Mouse (Mus musculus) embryo, embryonic 10 days (tissue): ENCODE measurements at regions not wholly inside any gene's neighbourhood (a gene's known extent, or its start where the extent isn't known, plus 50 kb on each side); places are given as distances from the start of the nearest gene placed in this dataset.

Experiments used
- DNase-seq: peaks from one replicate; pipeline ENCODE4 v3.0.0-alpha.2; 2015; ENCODE audit warnings: low spot score

- peak; percentile 83 for DNase-seq
Observed at GRCm38 (mm10) chr16:29837025-29837629, 227.1 kb upstream of the Hes1 start.

GRCm38 (mm10) chr16:29837874-29838273 lies 226.3 kb upstream of the Hes1 start:
- peak; percentile 73 for DNase-seq

GRCm38 (mm10) chr16:29838981-29839661 lies 225.1 kb upstream of the Hes1 start:
- peak; percentile 80 for DNase-seq

DNA sequence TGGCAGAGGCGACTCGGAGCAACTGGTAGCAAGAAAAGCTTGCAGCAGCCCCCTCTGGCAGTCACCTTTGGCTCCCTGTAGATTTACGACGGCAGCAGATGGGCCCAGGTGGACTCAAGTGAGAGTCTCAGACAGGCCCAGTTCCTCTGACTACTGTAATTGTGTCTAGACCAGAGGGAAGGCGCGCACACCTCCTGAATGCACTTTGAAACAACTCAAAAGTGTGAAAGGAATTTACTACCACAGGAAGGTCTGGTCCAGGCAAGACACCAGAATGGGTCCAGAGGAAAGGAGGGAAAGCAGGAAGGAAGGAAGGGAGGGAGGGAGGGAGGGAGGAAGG lies 224.6 kb upstream of the Hes1 start:
- no peak for DNase-seq

DNA sequence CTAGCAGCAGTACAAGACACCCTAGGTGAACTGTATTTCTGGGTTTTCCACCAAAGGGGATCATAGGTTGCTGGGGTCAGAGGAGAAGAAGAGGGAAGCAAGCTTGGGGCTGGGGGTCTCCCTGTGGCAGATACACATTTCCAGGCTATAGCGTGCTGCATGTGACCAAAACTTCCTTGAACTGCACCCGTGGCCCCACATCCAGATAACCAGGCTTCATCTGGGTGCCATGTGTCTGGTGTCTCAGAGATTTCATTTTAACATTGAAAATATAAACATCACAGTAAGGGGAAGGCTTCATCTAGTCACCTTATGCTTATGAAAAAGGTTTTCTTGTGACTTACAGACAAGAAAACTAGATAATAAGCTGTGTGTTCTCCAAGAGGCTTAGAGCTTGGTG lies 223.8 kb upstream of the Hes1 start:
- DNase-seq, result no peak

DNA sequence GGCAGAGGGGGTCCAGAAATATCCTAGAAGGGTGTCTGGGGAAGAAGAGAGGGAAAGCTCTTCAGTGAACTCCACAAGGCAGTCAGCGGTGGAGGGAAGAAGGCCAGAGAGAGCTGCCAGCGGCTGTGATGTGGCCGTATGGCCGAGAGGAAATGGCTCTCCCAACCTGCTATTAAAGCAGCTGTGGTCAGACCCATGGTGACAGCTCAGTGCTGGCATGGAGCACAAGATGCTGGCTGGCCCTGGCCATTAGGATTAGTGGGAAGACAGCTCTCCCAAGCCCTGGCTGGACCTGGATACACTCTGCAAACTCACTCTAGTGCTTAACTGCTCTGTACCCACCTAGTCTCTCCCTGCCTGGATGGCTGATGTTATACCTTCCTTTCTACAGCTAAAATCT lies 223.1 kb upstream of the Hes1 start:
- DNase-seq, result no peak

DNA sequence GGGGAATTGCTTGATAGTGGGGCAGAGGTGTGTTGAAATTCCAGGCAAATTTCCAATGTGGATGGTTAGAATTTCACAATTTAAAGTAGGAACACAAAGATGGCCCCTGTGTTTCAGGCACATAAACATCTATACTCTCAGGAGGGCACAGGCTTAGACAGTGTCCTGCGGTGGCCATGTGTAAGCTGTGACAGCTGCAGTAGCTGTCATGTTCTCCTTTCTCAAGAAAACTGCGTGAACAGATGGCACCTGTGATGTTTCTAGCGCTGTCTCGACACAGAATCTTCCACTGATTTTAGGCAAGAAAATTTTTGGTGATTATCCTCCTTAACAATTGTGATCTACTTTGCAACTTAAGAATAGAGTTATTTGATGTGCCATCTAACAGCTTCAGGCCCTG lies 222.1 kb upstream of the Hes1 start:
- DNase-seq, result no peak

GRCm38 (mm10) chr16:29843490-29843889 lies 220.7 kb upstream of the Hes1 start:
- DNase-seq, result no peak

DNA sequence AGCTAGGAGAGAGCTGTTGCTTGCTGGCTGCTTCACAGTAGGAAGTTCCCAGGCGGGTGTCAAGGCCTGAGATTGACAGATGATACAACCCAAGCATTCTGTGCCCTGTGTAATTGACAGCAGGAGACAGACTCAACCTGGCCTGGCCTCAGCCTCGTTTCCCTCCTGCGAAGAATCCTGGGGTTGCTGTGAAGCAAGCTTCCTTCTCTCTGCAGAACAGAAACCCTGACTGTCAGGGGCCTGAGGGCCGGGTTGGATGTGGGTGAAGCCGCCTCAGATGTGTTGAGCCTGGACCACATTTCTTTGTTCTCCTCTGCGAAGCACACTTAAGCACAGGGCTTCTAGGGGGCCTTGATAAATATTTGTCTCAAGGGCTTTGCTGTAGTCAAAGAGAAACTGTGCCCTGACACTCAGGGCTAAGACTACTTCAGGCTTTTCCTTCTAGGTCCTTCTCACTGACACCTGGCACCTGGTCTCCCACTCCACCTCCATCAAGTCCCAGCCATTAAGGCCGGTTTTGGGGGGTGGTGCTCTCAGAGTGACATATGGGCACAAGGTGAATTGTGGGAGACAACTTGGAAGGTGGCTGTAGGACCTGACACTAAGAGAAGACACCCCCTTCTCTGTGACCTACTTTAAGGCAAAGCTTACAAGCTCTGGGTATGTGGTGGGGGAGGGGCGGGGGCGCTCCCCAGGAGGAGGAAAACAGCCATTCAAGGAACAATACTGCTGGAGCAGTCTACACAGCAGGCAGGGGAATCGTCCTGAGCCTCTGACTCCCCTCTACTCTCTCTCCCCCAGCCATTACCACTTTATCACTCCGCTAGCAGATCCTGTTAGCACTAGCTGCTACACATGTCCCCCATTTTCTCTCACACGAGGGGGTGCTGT lies 219.2 kb upstream of the Hes1 start:
- no peak for DNase-seq

- DNase-seq, result no peak
Observed at GRCm38 (mm10) chr16:29845597-29845986, 218.6 kb upstream of the Hes1 start.

DNA sequence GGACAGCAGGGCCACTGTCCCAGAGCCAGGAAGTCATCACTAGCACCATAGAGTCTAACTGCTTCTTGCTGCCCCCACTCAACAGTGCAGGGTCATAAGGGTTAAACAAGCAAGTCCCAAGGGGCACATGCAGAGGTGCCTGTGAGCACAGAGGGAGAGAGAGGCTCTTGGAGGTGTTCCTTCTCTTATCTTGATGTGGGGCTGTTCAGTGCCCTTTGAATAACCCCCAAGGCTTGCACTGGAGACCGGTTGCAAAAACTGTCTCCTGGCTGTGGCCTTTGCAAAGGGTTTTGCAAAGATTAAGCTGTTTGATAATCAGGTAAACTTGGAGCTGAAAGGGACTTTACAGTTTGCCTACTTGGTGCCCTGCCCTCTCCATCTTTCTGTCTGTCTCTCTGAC lies 217.1 kb upstream of the Hes1 start:
- no peak for DNase-seq

GRCm38 (mm10) chr16:29847734-29848133 lies 216.4 kb upstream of the Hes1 start:
- DNase-seq, result no peak

DNA sequence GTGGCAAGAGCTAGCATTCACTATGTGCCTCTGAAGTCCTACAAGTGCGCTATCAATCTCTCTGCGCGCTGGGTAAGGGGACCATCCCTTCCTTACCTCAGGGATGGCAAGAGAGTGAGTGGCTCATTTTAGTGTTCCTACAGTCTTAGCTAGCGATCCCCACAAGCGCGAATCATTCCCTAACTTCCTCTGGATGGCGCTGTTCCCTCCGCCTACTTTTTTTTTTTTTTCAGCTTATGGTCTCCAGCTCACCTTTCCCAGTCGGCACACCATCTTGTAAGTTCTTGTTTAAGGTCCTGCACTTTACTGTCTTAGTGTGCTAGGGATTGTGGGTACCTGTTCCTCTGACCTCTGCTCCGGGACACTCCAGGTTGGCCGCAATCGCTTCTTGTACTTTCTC lies 215.7 kb upstream of the Hes1 start:
- no peak for DNase-seq

DNA sequence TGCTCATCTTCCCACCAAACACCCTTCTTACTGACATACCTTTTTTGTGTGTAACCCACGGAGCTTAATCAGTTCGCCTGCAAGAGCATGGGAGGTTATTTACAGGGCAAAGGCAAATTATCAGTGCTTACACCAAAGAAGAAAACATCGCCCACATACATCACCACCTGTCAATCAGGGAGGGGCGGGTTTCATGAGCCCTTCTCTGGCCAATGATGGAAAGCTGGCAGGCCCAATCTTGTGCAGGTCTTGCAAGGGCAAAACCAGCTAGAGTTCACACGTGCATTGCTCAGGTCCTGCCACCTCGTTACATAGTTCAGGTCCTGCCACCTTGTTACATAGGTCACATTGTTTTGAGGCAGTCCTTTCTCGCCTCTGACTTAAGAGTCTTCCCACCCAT lies 214.7 kb upstream of the Hes1 start:
- no peak for DNase-seq

GRCm38 (mm10) chr16:29850616-29851015 lies 213.6 kb upstream of the Hes1 start:
- DNase-seq, result peak; percentile 49

- DNase-seq, result peak; percentile 64
Observed at GRCm38 (mm10) chr16:29851827-29852226, 212.4 kb upstream of the Hes1 start.

GRCm38 (mm10) chr16:29854805-29855565 lies 209.2 kb upstream of the Hes1 start:
- DNase-seq, result no peak

DNA sequence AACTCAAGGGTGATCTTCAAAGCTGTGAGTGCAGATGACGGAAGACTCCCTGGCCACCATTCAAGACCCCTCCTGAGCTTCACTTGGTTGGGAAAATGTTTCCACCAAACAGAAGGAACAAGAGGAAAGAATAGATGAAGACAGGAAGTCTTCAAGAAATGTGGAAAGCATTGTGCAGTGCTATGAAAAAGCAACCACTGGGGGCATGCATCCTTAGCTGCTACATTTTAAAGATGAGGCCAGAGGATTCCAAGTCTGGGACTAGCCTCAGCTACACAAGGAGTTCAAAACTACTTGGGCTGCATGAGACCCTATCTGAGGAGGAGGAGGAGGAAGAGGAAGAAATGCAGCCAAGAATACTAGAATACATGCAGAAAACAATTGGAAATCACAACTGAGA lies 207.6 kb upstream of the Hes1 start:
- DNase-seq, result no peak

- no peak for DNase-seq
Observed at GRCm38 (mm10) chr16:29858645-29859044, 205.5 kb upstream of the Hes1 start.

- no peak for DNase-seq
Observed at GRCm38 (mm10) chr16:29860306-29860705, 203.9 kb upstream of the Hes1 start.

DNA sequence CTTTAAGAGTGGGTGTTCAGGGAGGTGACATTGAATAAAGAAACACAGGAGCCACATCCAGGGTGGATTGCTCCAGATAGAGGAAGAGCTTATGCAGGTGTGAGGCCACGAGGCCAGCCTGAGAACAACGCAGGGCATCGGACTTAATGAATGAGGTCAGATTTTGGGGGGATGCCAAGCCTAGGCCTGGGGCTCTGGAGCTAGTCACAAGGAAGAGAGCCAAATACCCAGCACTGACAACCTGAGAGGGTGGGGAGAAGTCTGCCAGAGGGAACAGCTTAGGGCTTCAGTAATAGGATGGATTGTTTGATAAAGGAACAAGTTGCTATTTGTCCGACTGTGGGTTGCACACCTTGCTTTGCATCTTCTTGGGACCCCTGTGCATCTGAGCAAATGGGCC lies 203.1 kb upstream of the Hes1 start:
- no peak for DNase-seq

DNA sequence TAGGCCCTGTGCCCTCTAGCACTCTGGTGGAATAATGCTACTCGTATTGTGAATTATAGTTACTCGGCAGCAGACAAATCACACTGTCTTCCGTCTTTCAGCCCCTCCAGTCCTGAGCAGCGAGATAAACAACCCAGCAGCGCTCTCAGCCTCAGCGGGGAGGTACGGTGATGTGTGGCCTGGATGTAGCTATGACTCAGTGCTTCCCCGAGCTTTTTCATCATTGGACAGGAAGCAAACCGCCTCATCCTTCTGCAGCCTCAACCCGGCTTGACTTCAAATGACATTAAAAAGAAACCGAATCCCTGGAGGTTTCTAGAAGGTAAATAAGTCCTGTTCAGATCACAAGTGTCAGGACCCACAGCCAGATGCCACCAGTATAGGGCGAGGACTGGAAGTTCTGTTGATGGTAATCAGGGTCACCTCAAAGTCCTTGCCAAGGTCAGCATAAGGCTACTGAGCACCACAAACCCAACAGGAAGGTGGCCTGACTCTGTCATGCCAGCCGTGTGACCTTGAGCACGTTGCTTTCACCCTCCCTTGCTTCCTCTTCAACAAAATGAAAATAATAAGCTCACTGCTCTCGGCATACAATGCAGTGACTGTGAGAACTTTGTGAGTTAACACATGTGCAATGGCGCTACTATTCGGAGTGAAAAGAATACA lies 199.0 kb upstream of the Hes1 start:
- no peak for DNase-seq
